In the genomic region with DNA sequence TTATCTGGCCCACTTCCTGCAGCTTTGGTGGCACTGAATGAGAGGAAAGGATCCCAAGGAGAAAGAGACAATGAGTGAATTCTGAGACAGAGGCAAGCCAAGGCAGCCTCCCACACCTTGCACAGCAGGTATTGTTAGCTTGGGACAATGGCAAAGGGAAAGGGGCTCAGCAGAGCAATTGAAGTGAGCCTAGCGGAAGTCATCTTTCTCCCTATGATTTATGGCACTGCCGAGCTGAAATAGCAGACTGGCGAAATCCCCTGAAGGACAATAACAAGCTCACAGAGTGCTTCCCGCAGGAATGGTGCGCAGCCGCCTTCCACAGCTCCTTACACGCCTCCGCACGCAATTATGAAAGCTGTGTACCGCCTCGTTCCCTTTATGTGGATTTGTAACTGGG, we compare ENCODE assay signal across 11 mouse cellular contexts.
DNase-seq lines count a peak whose midpoint lies in the region; ATAC-seq and TF ChIP-seq lines count a peak whose summit lies in the region.
"Had no signal": no experiment of that assay in that cellular context is flagged by ENCODE, and none has a peak within 500 bp of the region (broad histone marks: within the 10 kb centered on the region; RNA-seq: fewer than 3 reads in every experiment).

No protein-coding gene starts in this region.

- no peak overlapping the region for H3K27ac ChIP-seq in heart, embryonic 13.5 days (replicated peaks)
- peak overlapping the region; percentile 38; the same call in 1 of the 2 replicates for H3K27ac ChIP-seq in midbrain, postnatal 0 days (ENCODE audit: low read depth, low read length)
- H3K27ac ChIP-seq: liver, embryonic 15.5 days had no signal

- H3K4me3 ChIP-seq in heart, embryonic 13.5 days: no peak overlapping the region
- H3K4me3 ChIP-seq in midbrain, postnatal 0 days (ENCODE audit: low read depth, low read length): no peak overlapping the region
- H3K4me3 ChIP-seq: erythroblast, embryonic 14.5 days; liver, embryonic 15.5 days had no signal

- H3K4me2 ChIP-seq in heart, embryonic 13.5 days: peak overlapping the region; percentile 18; the same call in 1 of the 2 replicates
- H3K4me2 ChIP-seq in midbrain, postnatal 0 days (ENCODE audit: low read depth, low read length, poor library complexity, severe bottlenecking): peak overlapping the region; percentile 36
- H3K4me2 ChIP-seq: liver, embryonic 15.5 days had no signal

- no peaks in the 10 kb centered on the region for H3K9me3 ChIP-seq in heart, embryonic 13.5 days
- no peaks in the 10 kb centered on the region for H3K9me3 ChIP-seq in midbrain, postnatal 0 days (ENCODE audit: low read length)
- H3K9me3 ChIP-seq: liver, embryonic 15.5 days had no signal

- no peak overlapping the region for H3K9ac ChIP-seq in heart, embryonic 13.5 days
- H3K9ac ChIP-seq in midbrain, postnatal 0 days (replicated peaks; ENCODE audit: low read length, poor library complexity, severe bottlenecking): no peak overlapping the region
- H3K9ac ChIP-seq: liver, embryonic 15.5 days had no signal

- TF ChIP-seq CTCF in midbrain, postnatal 0 days (IDR thresholded peaks at IDR 0.05): no peak

- intact Hi-C loops in heart, postnatal 14 days (cut with DNase I): no loop called here

- no peak for DNase-seq in heart, postnatal 14 days
- DNase-seq in ZHBTc4 (ENCODE audit: low read depth, low spot score): peak; percentile 83
- DNase-seq in frontal cortex, postnatal 36 days (ENCODE audit: low spot score in 2 of 2): peak; percentile 48 to 73
- DNase-seq in midbrain, postnatal 0 days (ENCODE audit: low spot score): peak; percentile 57
- DNase-seq in urinary bladder, postnatal 36 days (ENCODE audit: low spot score in 2 of 2): no peak
- no peak for DNase-seq in urinary bladder, postnatal 4 days (ENCODE audit: low spot score in 2 of 2)

- no peaks in the 10 kb centered on the region for H3K36me3 ChIP-seq in heart, embryonic 13.5 days
- H3K36me3 ChIP-seq in midbrain, postnatal 0 days (ENCODE audit: insufficient read depth, low read length): no peaks in the 10 kb centered on the region
- H3K36me3 ChIP-seq: liver, embryonic 15.5 days had no signal

- ATAC-seq in heart, embryonic 13.5 days (ENCODE audit: extremely low read depth, insufficient number of reproducible peaks, low FRiP score, low TSS enrichment): no peak
- ATAC-seq in midbrain, postnatal 0 days (ENCODE audit: low FRiP score): no peak
- no peak for ATAC-seq in granulocyte monocyte progenitor cell, adult 5-6 weeks (replicated peaks; ENCODE audit: poor library complexity, severe bottlenecking)

- WGBS in heart, embryonic 13.5 days: 60% methylated on average over 11 of the region's 11 CpGs
- 34% methylated on average over 11 of the region's 11 CpGs for WGBS in midbrain, postnatal 0 days

- no peaks in the 10 kb centered on the region for H3K27me3 ChIP-seq in heart, embryonic 13.5 days (replicated peaks)
- no peaks in the 10 kb centered on the region; the same call in 1 of the 2 replicates for H3K27me3 ChIP-seq in midbrain, postnatal 0 days (ENCODE audit: insufficient read depth, low read length)
- H3K27me3 ChIP-seq: CH12.LX had no signal

- peaks cover 6% of the 10 kb centered on the region; the same call in 1 of the 2 replicates for H3K4me1 ChIP-seq in heart, embryonic 13.5 days
- H3K4me1 ChIP-seq in midbrain, postnatal 0 days (ENCODE audit: insufficient read depth, low read length): 0 out of 2 replicates have a peak, but pooled peaks cover 4% of the 10 kb centered on the region
- H3K4me1 ChIP-seq: liver, embryonic 15.5 days had no signal

Comparison
In these comparisons a context has a peak if more than half of its experiments do, and no peak if none do; other contexts are left out.
1. DNase-seq: peak in ZHBTc4 (single experiment), frontal cortex, postnatal 36 days (2 of 2) and midbrain, postnatal 0 days (single experiment); none in heart, postnatal 14 days (0 of 2), urinary bladder, postnatal 36 days (0 of 2) and urinary bladder, postnatal 4 days (0 of 2).